Mouse (Mus musculus): ENCODE measurements around the gene Btbd9.

GRCm38 (mm10) chr17:30489629-30490028 lies 86.7 kb downstream of the Btbd9 start:
- TF ChIP-seq CTCF (IDR thresholded peaks at IDR 0.05; ENCODE audit: borderline replicate concordance, insufficient read depth, low read length) (no peak), POLR2A (IDR thresholded peaks at IDR 0.05; ENCODE audit: low read depth, low read length) (no peak)
